Mouse (Mus musculus) midbrain, embryonic 15.5 days (tissue): ENCODE measurements around the gene Baz2b. TPM values are rescaled to one million over a fixed set of nuclear protein-coding genes. Genes with fewer than 3 reads are reported as not detected.

Source experiments
- ATAC-seq: fragments of 200-750 bp; cut with Nextera tagmentation; replicated peaks from 2 replicates; pipeline ENCODE4 v1.8.0; 2017; ENCODE audit warnings: moderate TSS enrichment
- H3K27ac ChIP-seq: fragments of 300-500 bp; sonication (generic); 2 replicates; pipeline ENCODE4 v1.5.1; 2015; ENCODE audit warnings: mild to moderate bottlenecking, inconsistent platforms
- H3K27me3 ChIP-seq: fragments of 300-500 bp; sonication (generic); replicated peaks from 2 replicates; pipeline ENCODE4 v1.6.1; 2015; ENCODE audit warnings: inconsistent platforms
- H3K36me3 ChIP-seq: fragments of 300-500 bp; sonication (generic); replicated peaks from 2 replicates; pipeline ENCODE4 v1.6.1; 2015; ENCODE audit warnings: inconsistent platforms
- H3K4me1 ChIP-seq: fragments of 300-500 bp; sonication (generic); 2 replicates; pipeline ENCODE4 v1.6.1; 2015; ENCODE audit warnings: inconsistent platforms
- H3K4me2 ChIP-seq: fragments of 300-500 bp; sonication (generic); 2 replicates; pipeline ENCODE4 v1.6.1; 2015; ENCODE audit warnings: inconsistent platforms, mild to moderate bottlenecking, moderate library complexity
- H3K4me3 ChIP-seq: fragments of 300-500 bp; sonication (generic); 2 replicates; pipeline ENCODE4 v1.5.1; 2015; ENCODE audit warnings: mild to moderate bottlenecking, inconsistent platforms
- H3K9ac ChIP-seq: fragments of 300-500 bp; sonication (generic); 2 replicates; pipeline ENCODE4 v1.6.1; 2015; ENCODE audit warnings: mild to moderate bottlenecking, inconsistent platforms
- H3K9me3 ChIP-seq: fragments of 300-500 bp; sonication (generic); 2 replicates; pipeline ENCODE4 v1.6.1; 2016; ENCODE audit warnings: inconsistent platforms
- WGBS: fragments of 180-500 bp; shearing (Covaris S2); methylation state at CpG from one replicate; pipeline ENCODE4 v1.1.7; 2015; ENCODE audit warnings: mixed read lengths; 5-methylcytosine and 5-hydroxymethylcytosine counted together
- polyA plus RNA-seq: library from polyadenylated mRNA; unstranded; fragments of >200 nt; fragmentation: Nextera tagmentation; extraction: Ambion mirVana; gene quantifications from 2 replicates; pipeline ENCODE4 v1.2.1, GENCODE M21; 2015

Baz2b gene
- polyA plus RNA-seq, 1 experiment from 2014 or later, result 86.7 TPM

DNA sequence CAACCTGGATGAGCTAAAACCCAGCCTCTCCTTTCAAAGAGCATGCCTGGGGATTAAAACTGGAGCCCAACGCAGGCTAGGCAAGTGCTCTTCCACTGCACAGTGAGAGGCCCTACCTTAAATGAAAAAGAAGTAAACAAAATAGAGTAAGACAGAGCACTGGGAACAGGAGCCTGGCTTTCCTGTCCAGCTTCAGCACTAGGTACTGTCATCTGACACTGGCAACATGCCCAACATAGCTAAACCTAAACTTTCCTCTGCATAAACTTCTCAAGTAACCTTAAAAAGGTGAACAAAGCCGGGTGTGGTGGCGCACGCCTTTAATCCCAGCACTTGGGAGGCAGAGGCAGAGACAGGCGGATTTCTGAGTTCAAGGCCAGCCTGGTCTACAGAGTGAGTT is 180.6 kb downstream of the Baz2b start:
- no peak for ATAC-seq
- H3K4me3 ChIP-seq, result no peak overlapping the region
- H3K9me3 ChIP-seq, result no peaks in the 10 kb centered on the region
- no peak overlapping the region for H3K9ac ChIP-seq
- 88% methylated on average over 5 of the region's 5 CpGs for WGBS
- no peak overlapping the region for H3K27ac ChIP-seq
- no peak overlapping the region for H3K4me2 ChIP-seq
- H3K27me3 ChIP-seq, result no peaks in the 10 kb centered on the region
- peaks cover 6% of the 10 kb centered on the region for H3K4me1 ChIP-seq
- no peaks in the 10 kb centered on the region for H3K36me3 ChIP-seq

DNA sequence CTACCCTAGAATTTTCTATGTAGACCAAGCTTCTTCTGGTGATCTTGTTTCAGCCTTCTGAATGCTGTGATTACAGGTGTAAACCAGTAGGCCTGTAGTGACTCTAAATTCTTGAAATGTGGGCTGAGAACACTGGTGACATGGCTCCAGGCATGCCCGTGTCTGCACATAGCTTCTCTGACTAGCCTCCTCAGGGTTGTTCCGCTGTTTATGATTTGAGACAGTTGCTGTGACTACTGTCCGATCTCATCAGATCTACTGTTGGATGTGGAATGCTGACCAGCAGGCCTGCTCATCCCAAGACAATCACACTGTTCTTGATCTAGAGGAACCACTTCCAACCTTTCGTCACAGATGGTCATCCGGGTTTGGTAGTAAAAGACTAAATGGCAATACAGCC is 182.5 kb downstream of the Baz2b start:
- no peaks in the 10 kb centered on the region for H3K36me3 ChIP-seq
- no peak overlapping the region for H3K9ac ChIP-seq
- H3K4me1 ChIP-seq, result peaks cover 6% of the 10 kb centered on the region
- 94% methylated on average over 5 of the region's 5 CpGs for WGBS
- no peak overlapping the region for H3K27ac ChIP-seq
- no peak for ATAC-seq
- H3K27me3 ChIP-seq, result no peaks in the 10 kb centered on the region
- no peaks in the 10 kb centered on the region for H3K9me3 ChIP-seq
- H3K4me3 ChIP-seq, result no peak overlapping the region
- H3K4me2 ChIP-seq, result no peak overlapping the region

DNA sequence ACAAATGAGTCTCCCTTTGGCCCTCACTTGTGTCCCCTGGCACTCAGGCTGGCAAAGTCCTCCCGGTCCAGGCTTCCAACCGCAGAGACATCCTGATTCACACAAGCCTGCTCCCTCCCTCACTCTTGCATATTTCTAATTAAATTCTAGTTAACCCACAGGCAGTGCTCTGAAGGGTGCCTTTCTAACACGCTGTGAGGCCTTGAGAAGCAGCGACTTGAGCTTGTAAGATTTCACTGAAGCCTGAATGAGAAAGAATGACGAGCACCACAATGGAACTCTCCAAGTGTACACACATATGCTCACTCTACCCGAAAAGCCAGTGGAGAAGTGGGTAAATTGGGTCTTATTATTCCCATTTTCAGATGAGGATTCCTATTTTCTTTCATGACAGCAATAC is 183.1 kb downstream of the Baz2b start:
- H3K9me3 ChIP-seq, result no peaks in the 10 kb centered on the region
- no peak overlapping the region for H3K4me2 ChIP-seq
- H3K4me3 ChIP-seq, result no peak overlapping the region
- H3K36me3 ChIP-seq, result no peaks in the 10 kb centered on the region
- H3K27me3 ChIP-seq, result no peaks in the 10 kb centered on the region
- H3K27ac ChIP-seq, result peak overlapping the region; percentile 31; the same call in 1 of the 2 replicates
- H3K4me1 ChIP-seq, result peaks cover 7% of the 10 kb centered on the region
- 24% methylated on average over 6 of the region's 6 CpGs for WGBS
- no peak overlapping the region for H3K9ac ChIP-seq
- ATAC-seq, result 0 out of 2 replicates have a peak, but pooled peaks have one; percentile 41

DNA sequence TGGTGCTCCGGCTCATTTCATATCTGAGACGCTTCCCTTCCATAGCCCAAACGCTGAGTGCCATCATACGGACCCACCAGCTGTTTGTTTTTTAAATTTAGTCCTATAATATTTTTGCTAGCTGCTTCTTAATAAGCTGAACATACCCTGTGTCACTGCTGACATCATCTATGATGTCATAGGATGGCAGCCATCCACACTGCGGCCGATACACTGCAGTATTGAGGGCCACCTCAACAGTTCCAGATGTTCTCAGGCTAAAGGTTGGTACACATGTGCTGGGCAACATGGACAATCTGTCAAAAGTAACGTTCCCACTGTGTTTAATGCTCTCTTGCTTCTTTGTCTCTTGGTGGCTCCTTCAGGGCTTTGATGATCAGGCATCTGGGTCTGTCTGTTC is 185.9 kb downstream of the Baz2b start:
- Histone ChIP-seq H3K9ac (no peak overlapping the region), H3K4me2 (no peak overlapping the region), H3K27ac (no peak overlapping the region), H3K36me3 (no peaks in the 10 kb centered on the region), H3K9me3 (no peaks in the 10 kb centered on the region), H3K27me3 (no peaks in the 10 kb centered on the region), H3K4me1 (peaks cover 8% of the 10 kb centered on the region), H3K4me3 (no peak overlapping the region)
- no peak for ATAC-seq
- 92% methylated on average over 7 of the region's 7 CpGs for WGBS

DNA sequence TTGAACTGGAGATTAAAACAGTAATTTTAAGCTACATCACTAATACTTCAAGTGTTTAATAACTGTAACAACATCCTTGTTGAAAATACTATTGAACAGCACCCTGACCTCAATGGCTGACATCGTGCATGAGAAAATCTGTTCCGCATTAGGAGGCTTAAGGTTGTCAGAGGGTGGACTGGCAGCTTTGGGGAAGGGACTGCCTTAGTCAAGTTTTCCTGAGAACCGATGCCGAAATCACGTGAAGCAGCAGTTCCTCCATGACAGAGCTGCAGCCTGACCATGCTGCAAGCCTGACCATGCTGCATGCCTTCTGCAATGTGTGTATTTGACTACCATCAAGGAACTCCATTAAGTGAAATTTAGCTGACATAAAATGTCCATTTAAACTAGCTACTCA is 188.1 kb downstream of the Baz2b start:
- Histone ChIP-seq H3K4me3 (no peak overlapping the region), H3K4me2 (no peak overlapping the region), H3K9me3 (no peaks in the 10 kb centered on the region), H3K36me3 (no peaks in the 10 kb centered on the region), H3K27me3 (no peaks in the 10 kb centered on the region), H3K9ac (no peak overlapping the region), H3K4me1 (peaks cover 5% of the 10 kb centered on the region), H3K27ac (no peak overlapping the region)
- 38% methylated on average over 5 of the region's 5 CpGs for WGBS
- ATAC-seq, result no peak

DNA sequence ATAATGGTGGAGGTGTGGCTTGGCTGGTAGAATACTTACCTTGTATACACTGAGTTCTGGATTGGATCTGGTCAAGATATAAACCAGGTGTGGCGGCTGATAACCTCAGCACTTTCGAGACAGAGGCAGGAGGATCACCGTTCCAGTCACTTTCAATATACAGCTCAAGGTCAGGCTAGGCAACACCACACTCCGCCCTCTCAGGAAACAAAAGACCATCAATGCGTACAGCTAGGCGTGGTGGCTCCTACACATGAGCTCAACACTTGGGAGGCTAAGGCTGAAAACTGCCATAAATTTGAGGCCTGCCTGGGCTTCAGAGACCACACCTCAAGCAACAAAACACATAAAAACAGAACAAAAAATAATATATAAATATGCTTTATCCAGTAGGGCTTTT is 188.5 kb downstream of the Baz2b start:
- H3K27ac ChIP-seq, result no peak overlapping the region
- 0 out of 2 replicates have a peak, but pooled peaks cover 2% of the 10 kb centered on the region for H3K4me1 ChIP-seq
- H3K4me2 ChIP-seq, result no peak overlapping the region
- WGBS, result 97% methylated on average over 6 of the region's 6 CpGs
- no peak overlapping the region for H3K4me3 ChIP-seq
- H3K36me3 ChIP-seq, result no peaks in the 10 kb centered on the region
- no peaks in the 10 kb centered on the region for H3K27me3 ChIP-seq
- H3K9ac ChIP-seq, result no peak overlapping the region
- H3K9me3 ChIP-seq, result no peaks in the 10 kb centered on the region
- ATAC-seq, result no peak

DNA sequence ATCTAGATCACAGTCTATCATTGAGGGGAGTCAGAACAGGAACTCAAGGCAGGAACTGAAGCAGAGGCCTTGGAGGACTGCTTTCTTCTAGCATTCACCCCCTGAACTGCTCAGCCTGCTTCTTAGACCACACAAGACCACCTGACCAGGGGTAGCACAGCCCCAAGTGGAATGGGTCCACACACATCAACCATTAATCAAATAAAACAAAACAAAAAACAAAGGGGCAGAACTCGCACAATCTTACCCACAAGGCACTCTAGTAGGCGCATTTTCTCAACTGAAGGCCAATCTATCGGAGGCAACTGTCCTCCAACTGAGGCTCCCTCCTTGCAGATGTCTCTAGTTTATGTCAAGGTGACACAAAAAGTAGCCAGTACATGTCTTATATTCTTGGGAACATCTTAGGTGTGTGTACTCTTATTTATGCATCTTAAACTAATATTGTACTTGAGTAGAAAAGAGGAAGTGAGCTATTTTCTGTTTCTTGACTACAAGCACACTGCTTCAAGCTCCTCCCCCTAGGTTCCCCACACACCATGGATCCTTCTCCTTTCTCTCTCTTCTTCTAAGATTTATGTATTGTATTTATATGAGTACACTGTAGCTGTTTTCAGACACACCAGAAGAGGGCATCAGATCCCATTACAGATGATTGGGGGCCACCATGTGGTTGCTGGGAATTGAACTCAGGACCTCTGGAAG is 189.9 kb downstream of the Baz2b start:
- Histone ChIP-seq H3K4me3 (no peak overlapping the region), H3K36me3 (no peaks in the 10 kb centered on the region), H3K4me2 (no peak overlapping the region), H3K9me3 (no peaks in the 10 kb centered on the region), H3K9ac (no peak overlapping the region), H3K4me1 (0 out of 2 replicates have a peak, but pooled peaks cover 2% of the 10 kb centered on the region), H3K27ac (no peak overlapping the region), H3K27me3 (no peaks in the 10 kb centered on the region)
- ATAC-seq, result no peak
- 97% methylated on average over 3 of the region's 3 CpGs for WGBS

DNA sequence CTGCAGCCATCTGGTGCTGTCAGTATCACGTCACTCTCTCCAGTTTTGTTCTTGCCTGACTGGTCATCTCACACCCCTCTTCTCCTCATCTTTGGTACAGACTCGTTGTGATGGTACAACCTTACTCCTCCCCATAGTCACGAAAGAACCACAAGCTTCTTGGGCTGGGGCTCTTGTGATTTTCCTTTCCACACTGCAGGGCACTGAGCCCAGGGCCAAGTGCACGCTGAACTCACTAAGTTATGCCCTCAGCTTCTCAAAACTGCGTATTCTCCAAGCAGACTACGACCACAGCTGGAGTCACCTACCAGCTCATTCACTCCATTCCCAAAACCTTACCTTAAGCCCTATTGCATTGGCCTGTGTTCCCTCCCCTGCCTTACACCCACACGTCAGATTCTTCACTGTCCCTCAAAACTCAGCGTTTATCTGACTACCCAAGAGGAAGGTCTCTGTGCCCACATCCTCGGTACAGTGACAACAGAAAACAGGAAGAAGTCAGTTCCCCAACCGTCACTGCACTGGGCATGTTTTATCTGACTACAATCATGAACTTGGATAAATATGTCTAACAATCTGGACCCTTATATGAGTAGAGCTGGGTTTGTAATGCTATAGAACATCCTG is 190.7 kb downstream of the Baz2b start:
- WGBS, result 87% methylated on average over 10 of the region's 10 CpGs
- Histone ChIP-seq H3K9ac (no peak overlapping the region), H3K27me3 (no peaks in the 10 kb centered on the region), H3K27ac (no peak overlapping the region), H3K4me2 (no peak overlapping the region), H3K36me3 (no peaks in the 10 kb centered on the region), H3K4me1 (0 out of 2 replicates have a peak, but pooled peaks cover 2% of the 10 kb centered on the region), H3K9me3 (no peaks in the 10 kb centered on the region), H3K4me3 (no peak overlapping the region)
- no peak for ATAC-seq

DNA sequence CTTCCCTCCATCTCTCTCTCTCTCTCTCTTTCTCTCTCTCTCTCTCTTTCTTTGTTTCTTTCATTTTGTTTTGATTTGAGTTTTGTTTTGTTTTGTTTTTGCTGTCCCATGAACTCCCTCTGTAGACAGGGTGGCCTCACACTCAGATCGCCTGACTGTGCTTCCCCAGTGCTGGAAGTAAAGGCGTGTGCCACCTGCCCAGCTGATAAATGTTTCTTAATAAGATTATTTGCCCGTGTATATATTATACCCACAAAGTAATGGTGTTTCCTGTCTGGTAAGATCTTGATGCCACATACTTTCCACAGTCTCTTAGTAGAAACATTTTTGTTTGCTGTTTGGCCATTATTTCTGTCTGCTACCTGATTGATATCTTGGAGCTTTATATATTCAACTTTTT is 198.1 kb downstream of the Baz2b start:
- Histone ChIP-seq H3K27ac (no peak overlapping the region), H3K4me2 (no peak overlapping the region)
- WGBS, result 91% methylated on average over 3 of the region's 3 CpGs

DNA sequence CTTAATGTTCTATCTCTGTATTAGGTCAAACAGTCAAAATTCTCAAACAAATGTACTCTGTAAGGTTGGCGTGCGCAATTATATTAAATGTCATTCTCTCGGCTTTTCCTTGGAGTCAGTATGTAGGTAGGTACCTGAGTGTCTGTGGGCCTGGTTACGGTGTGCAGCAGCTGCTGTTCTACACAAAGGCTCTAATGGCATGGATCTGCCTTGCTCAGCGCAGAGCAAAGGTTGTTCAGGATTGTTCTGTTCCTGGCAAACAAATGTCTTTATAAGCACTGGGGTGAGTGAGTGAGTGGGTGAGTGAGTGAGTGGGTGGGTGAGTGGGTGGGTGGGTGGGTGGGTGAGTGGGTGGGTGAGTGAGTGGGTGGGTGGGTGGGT is 206.0 kb downstream of the Baz2b start:
- WGBS, result 90% methylated on average over 5 of the region's 5 CpGs

More for the DNA sequence above, 198.1 kb downstream of the Baz2b start:
- Histone ChIP-seq H3K9ac (no peak overlapping the region), H3K4me1 (no peaks in the 10 kb centered on the region), H3K27me3 (no peaks in the 10 kb centered on the region), H3K4me3 (no peak overlapping the region), H3K36me3 (no peaks in the 10 kb centered on the region), H3K9me3 (no peaks in the 10 kb centered on the region)
- no peak for ATAC-seq

DNA sequence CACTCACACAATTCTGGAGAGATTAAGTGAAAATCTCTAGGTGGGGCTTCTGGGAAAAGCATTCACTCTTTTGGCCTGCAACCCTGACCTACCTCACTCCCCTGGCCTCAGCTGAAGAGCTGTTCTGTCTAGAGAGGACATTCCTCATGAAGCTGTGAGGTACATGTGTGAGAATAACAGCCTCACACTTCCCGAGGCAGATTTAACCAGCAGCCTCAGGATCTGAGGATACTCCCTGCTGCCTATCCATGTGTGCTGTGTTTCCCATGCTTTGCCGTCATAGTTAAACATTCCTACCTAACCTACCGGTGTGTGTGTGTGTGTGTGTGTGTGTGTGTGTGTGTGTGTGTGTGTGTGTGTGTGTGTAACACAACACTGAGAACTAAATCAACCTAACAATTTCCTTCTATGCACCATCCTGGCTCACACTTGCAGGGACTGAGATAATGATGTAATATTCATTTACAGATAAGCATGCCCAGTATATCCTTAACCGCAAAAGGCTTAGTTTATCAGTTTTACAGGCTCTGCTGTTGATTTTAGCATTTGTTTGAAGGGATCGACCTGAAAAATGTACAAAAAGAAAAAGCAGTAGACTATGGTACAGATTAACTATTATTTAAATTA is 206.5 kb downstream of the Baz2b start:
- Histone ChIP-seq H3K9me3 (no peaks in the 10 kb centered on the region), H3K27me3 (no peaks in the 10 kb centered on the region), H3K36me3 (peaks cover 7% of the 10 kb centered on the region; the same call in 1 of the 2 replicates), H3K4me2 (no peak overlapping the region), H3K4me3 (no peak overlapping the region), H3K9ac (no peak overlapping the region), H3K4me1 (no peaks in the 10 kb centered on the region), H3K27ac (no peak overlapping the region)
- WGBS, result 75% methylated on average over 5 of the region's 5 CpGs
- ATAC-seq, result no peak

More for the DNA sequence above, 206.0 kb downstream of the Baz2b start:
- Histone ChIP-seq H3K4me1 (no peaks in the 10 kb centered on the region), H3K27ac (no peak overlapping the region), H3K4me2 (no peak overlapping the region), H3K9me3 (no peaks in the 10 kb centered on the region), H3K27me3 (no peaks in the 10 kb centered on the region), H3K9ac (no peak overlapping the region), H3K4me3 (no peak overlapping the region), H3K36me3 (peaks cover 7% of the 10 kb centered on the region; the same call in 1 of the 2 replicates)
- no peak for ATAC-seq

DNA sequence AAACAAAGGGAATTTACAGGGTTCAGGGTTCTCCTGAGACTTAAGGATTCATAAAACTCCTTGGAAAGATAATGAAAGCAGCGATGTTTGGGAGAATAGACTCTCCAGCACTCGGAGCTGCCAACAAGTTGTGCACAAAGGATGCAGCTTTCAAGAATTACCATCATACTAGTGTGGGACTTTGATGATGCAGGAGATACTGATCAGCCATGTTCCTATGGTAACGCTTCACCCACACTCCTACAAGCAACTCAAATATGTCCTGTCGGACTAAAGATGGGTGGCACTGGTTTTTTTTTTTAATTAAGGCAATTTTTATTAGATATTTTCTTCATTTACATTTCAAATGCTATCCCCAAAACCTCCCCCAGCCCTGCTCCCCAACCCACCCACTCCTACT is 209.4 kb downstream of the Baz2b start:
- Histone ChIP-seq H3K4me1 (no peaks in the 10 kb centered on the region), H3K27ac (no peak overlapping the region), H3K36me3 (no peaks in the 10 kb centered on the region), H3K4me3 (no peak overlapping the region), H3K9me3 (no peaks in the 10 kb centered on the region), H3K9ac (no peak overlapping the region), H3K27me3 (no peaks in the 10 kb centered on the region), H3K4me2 (no peak overlapping the region)
- no peak for ATAC-seq
- WGBS, result 91% methylated on average over 4 of the region's 4 CpGs
